Mouse (Mus musculus): ENCODE results near the gene Rpgrip1. TPM values are rescaled to one million over a fixed set of nuclear protein-coding genes. Genes with fewer than 3 reads are reported as not detected.

The Rpgrip1 gene
- 29.4 and 29.8 TPM in 2 replicates for polyA plus RNA-seq (2015; fragmentation: Nextera tagmentation; extraction: Ambion mirVana)

- Histone ChIP-seq H3K4me3 (ENCODE audit: low read depth, low read length) (no peak within 1 kb of the TSS), H3K4me1 (replicated peaks; ENCODE audit: control insufficient read depth, insufficient read depth) (0 out of 2 replicates have a peak, but pooled peaks cover 2% of the 10 kb centered on the region), H3K9ac (ENCODE audit: low read length) (no peak within 1 kb of the TSS), H3K36me3 (ENCODE audit: control insufficient read depth, insufficient read depth, low read length) (no peaks in the 10 kb centered on the region), H3K27me3 (ENCODE audit: control insufficient read depth, insufficient read depth, low read length) (no peaks in the 10 kb centered on the region), H3K27ac (replicated peaks) (no peak within 1 kb of the TSS), H3K4me2 (replicated peaks; ENCODE audit: low read depth) (no peak within 1 kb of the TSS), H3K9me3 (ENCODE audit: control insufficient read depth, low read length) (no peaks in the 10 kb centered on the region)
- no peak for DNase-seq (ENCODE audit: low spot score)
- 86% methylated on average over 4 of the region's 4 CpGs for whole genome bisulfite sequencing
- TF ChIP-seq CTCF (IDR thresholded peaks at IDR 0.05; ENCODE audit: low read depth) (no peak), EP300 (optimal IDR thresholded peaks at IDR 0.05) (no peak)
- ATAC-seq (ENCODE audit: low FRiP score, low TSS enrichment) = no peak
Observed at GRCm38 (mm10) chr14:52110346-52110745, at the start of gene Rpgrip1. Rpgrip1 (plus strand) TSS chr14:52110704.

GRCm38 (mm10) chr14:52060800-52061199 lies 49.7 kb upstream of the Rpgrip1 start:
- DNase-seq (ENCODE audit: low spot score) (peak; percentile 2), ATAC-seq (ENCODE audit: low FRiP score, low TSS enrichment) (no peak)
- no peak overlapping the region for H3K4me2 ChIP-seq (replicated peaks; ENCODE audit: low read depth)
- H3K9ac ChIP-seq (ENCODE audit: low read length) = no peak overlapping the region
- no peaks in the 10 kb centered on the region for H3K36me3 ChIP-seq (ENCODE audit: control insufficient read depth, insufficient read depth, low read length)
- H3K9me3 ChIP-seq (ENCODE audit: control insufficient read depth, low read length) = no peaks in the 10 kb centered on the region
- H3K4me3 ChIP-seq (ENCODE audit: low read depth, low read length) = no peak overlapping the region
- H3K27ac ChIP-seq (replicated peaks) = no peak overlapping the region
- H3K27me3 ChIP-seq (ENCODE audit: control insufficient read depth, insufficient read depth, low read length) = no peaks in the 10 kb centered on the region
- no peak for TF ChIP-seq EP300 (optimal IDR thresholded peaks at IDR 0.05)
- no peak for TF ChIP-seq CTCF (IDR thresholded peaks at IDR 0.05; ENCODE audit: low read depth)
- H3K4me1 ChIP-seq (replicated peaks; ENCODE audit: control insufficient read depth, insufficient read depth) = no peaks in the 10 kb centered on the region
- 87% methylated on average over 1 of the region's 1 CpGs for WGBS

GRCm38 (mm10) chr14:52061798-52062197 lies 48.7 kb upstream of the Rpgrip1 start:
- Histone ChIP-seq H3K4me2 (replicated peaks; ENCODE audit: low read depth) (no peak overlapping the region), H3K27ac (replicated peaks) (no peak overlapping the region), H3K4me3 (ENCODE audit: low read depth, low read length) (no peak overlapping the region), H3K36me3 (ENCODE audit: control insufficient read depth, insufficient read depth, low read length) (no peaks in the 10 kb centered on the region), H3K27me3 (ENCODE audit: control insufficient read depth, insufficient read depth, low read length) (no peaks in the 10 kb centered on the region), H3K4me1 (replicated peaks; ENCODE audit: control insufficient read depth, insufficient read depth) (no peaks in the 10 kb centered on the region), H3K9me3 (ENCODE audit: control insufficient read depth, low read length) (no peaks in the 10 kb centered on the region), H3K9ac (ENCODE audit: low read length) (no peak overlapping the region)
- no peak for TF ChIP-seq CTCF (IDR thresholded peaks at IDR 0.05; ENCODE audit: low read depth)
- WGBS = 85% methylated on average over 8 of the region's 8 CpGs
- ATAC-seq (ENCODE audit: low FRiP score, low TSS enrichment) = no peak
- no peak for DNase-seq (ENCODE audit: low spot score)

- TF ChIP-seq CTCF (IDR thresholded peaks at IDR 0.05; ENCODE audit: low read depth) = no peak
- TF ChIP-seq EP300 (optimal IDR thresholded peaks at IDR 0.05) = no peak
- Histone ChIP-seq H3K4me3 (ENCODE audit: low read depth, low read length) (no peak overlapping the region), H3K4me2 (replicated peaks; ENCODE audit: low read depth) (no peak overlapping the region), H3K4me1 (replicated peaks; ENCODE audit: control insufficient read depth, insufficient read depth) (no peaks in the 10 kb centered on the region), H3K9ac (ENCODE audit: low read length) (no peak overlapping the region), H3K27ac (replicated peaks) (no peak overlapping the region), H3K36me3 (ENCODE audit: control insufficient read depth, insufficient read depth, low read length) (no peaks in the 10 kb centered on the region), H3K9me3 (ENCODE audit: control insufficient read depth, low read length) (no peaks in the 10 kb centered on the region), H3K27me3 (ENCODE audit: control insufficient read depth, insufficient read depth, low read length) (no peaks in the 10 kb centered on the region)
- WGBS = 44% methylated on average over 4 of the region's 4 CpGs
- no peak for DNase-seq (ENCODE audit: low spot score)
- no peak for ATAC-seq (ENCODE audit: low FRiP score, low TSS enrichment)
Observed at GRCm38 (mm10) chr14:52066135-52066534, 44.4 kb upstream of the Rpgrip1 start.

- H3K27ac ChIP-seq (replicated peaks) = no peak overlapping the region
- no peaks in the 10 kb centered on the region for H3K27me3 ChIP-seq (ENCODE audit: control insufficient read depth, insufficient read depth, low read length)
- no peaks in the 10 kb centered on the region for H3K4me1 ChIP-seq (replicated peaks; ENCODE audit: control insufficient read depth, insufficient read depth)
- ATAC-seq (ENCODE audit: low FRiP score, low TSS enrichment) (peak; percentile 45; the same call in 1 of the 2 replicates), DNase-seq (ENCODE audit: low spot score) (no peak)
- H3K4me3 ChIP-seq (ENCODE audit: low read depth, low read length) = no peak overlapping the region
- TF ChIP-seq EP300 (optimal IDR thresholded peaks at IDR 0.05) = no peak
- H3K9ac ChIP-seq (ENCODE audit: low read length) = no peak overlapping the region
- WGBS = 92% methylated on average over 15 of the region's 15 CpGs
- H3K9me3 ChIP-seq (ENCODE audit: control insufficient read depth, low read length) = no peaks in the 10 kb centered on the region
- H3K4me2 ChIP-seq (replicated peaks; ENCODE audit: low read depth) = no peak overlapping the region
- H3K36me3 ChIP-seq (ENCODE audit: control insufficient read depth, insufficient read depth, low read length) = peaks cover 6% of the 10 kb centered on the region; the same call in 1 of the 2 replicates
Observed at GRCm38 (mm10) chr14:52071599-52072137, 38.8 kb upstream of the Rpgrip1 start.

GRCm38 (mm10) chr14:52083083-52083482 lies 27.4 kb upstream of the Rpgrip1 start:
- H3K27me3 ChIP-seq (ENCODE audit: control insufficient read depth, insufficient read depth, low read length) = no peaks in the 10 kb centered on the region
- H3K27ac ChIP-seq (replicated peaks) = no peak overlapping the region
- H3K4me1 ChIP-seq (replicated peaks; ENCODE audit: control insufficient read depth, insufficient read depth) = no peaks in the 10 kb centered on the region
- peaks cover 12% of the 10 kb centered on the region for H3K36me3 ChIP-seq (ENCODE audit: control insufficient read depth, insufficient read depth, low read length)
- H3K4me2 ChIP-seq (replicated peaks; ENCODE audit: low read depth) = no peak overlapping the region
- no peak overlapping the region for H3K9ac ChIP-seq (ENCODE audit: low read length)
- ATAC-seq (ENCODE audit: low FRiP score, low TSS enrichment) (no peak), DNase-seq (ENCODE audit: low spot score) (no peak)
- TF ChIP-seq EP300 (optimal IDR thresholded peaks at IDR 0.05) (no peak), CTCF (IDR thresholded peaks at IDR 0.05; ENCODE audit: low read depth) (no peak)
- H3K9me3 ChIP-seq (ENCODE audit: control insufficient read depth, low read length) = no peaks in the 10 kb centered on the region
- no peak overlapping the region for H3K4me3 ChIP-seq (ENCODE audit: low read depth, low read length)
